Mouse (Mus musculus): ENCODE measurements around the gene Hoxa6. TPM values are rescaled to one million over a fixed set of nuclear protein-coding genes. Genes with fewer than 3 reads are reported as not detected.

Hoxa6 gene
- polyA plus RNA-seq, 1 experiment = not detected

- H3K27ac ChIP-seq (ENCODE audit: control insufficient read depth, insufficient read depth, low read depth, low read length, poor library complexity) = no peak overlapping the region
- 3% methylated on average over 16 of the region's 16 CpGs for WGBS
- no peaks in the 10 kb centered on the region for H3K4me1 ChIP-seq (ENCODE audit: control insufficient read depth, insufficient read depth, low read length)
- H3K4me3 ChIP-seq (replicated peaks; ENCODE audit: control insufficient read depth, low read depth, low read length) = no peak overlapping the region
- TF ChIP-seq POLR2A (IDR thresholded peaks at IDR 0.05; ENCODE audit: borderline replicate concordance, control insufficient read depth, low read depth, low read length) = no peak
- no peak for TF ChIP-seq CTCF (IDR thresholded peaks at IDR 0.05; ENCODE audit: control insufficient read depth, insufficient read depth, low read length)
Observed at GRCm38 (mm10) chr6:52249415-52249738, 40.9 kb upstream of the Hoxa6 start.

- no peak overlapping the region for H3K27ac ChIP-seq (ENCODE audit: control insufficient read depth, insufficient read depth, low read depth, low read length, poor library complexity)
- no peaks in the 10 kb centered on the region for H3K4me1 ChIP-seq (ENCODE audit: control insufficient read depth, insufficient read depth, low read length)
- no peak for TF ChIP-seq CTCF (IDR thresholded peaks at IDR 0.05; ENCODE audit: control insufficient read depth, insufficient read depth, low read length)
- no peak for TF ChIP-seq POLR2A (IDR thresholded peaks at IDR 0.05; ENCODE audit: borderline replicate concordance, control insufficient read depth, low read depth, low read length)
- 5% methylated on average over 27 of the region's 27 CpGs for WGBS
- H3K4me3 ChIP-seq (replicated peaks; ENCODE audit: control insufficient read depth, low read depth, low read length) = no peak overlapping the region
Observed at GRCm38 (mm10) chr6:52248638-52249414, 40.3 kb upstream of the Hoxa6 start.

GRCm38 (mm10) chr6:52247766-52248637, 39.5 kb upstream of the Hoxa6 start:
- H3K27ac ChIP-seq (ENCODE audit: control insufficient read depth, insufficient read depth, low read depth, low read length, poor library complexity) = no peak overlapping the region
- no peaks in the 10 kb centered on the region for H3K4me1 ChIP-seq (ENCODE audit: control insufficient read depth, insufficient read depth, low read length)
- no peak overlapping the region for H3K4me3 ChIP-seq (replicated peaks; ENCODE audit: control insufficient read depth, low read depth, low read length)
- no peak for TF ChIP-seq CTCF (IDR thresholded peaks at IDR 0.05; ENCODE audit: control insufficient read depth, insufficient read depth, low read length)
- TF ChIP-seq POLR2A (IDR thresholded peaks at IDR 0.05; ENCODE audit: borderline replicate concordance, control insufficient read depth, low read depth, low read length) = no peak
- 4% methylated on average over 23 of the region's 23 CpGs for WGBS

- Histone ChIP-seq H3K27ac (ENCODE audit: control insufficient read depth, insufficient read depth, low read depth, low read length, poor library complexity) (no peak overlapping the region), H3K4me1 (ENCODE audit: control insufficient read depth, insufficient read depth, low read length) (no peaks in the 10 kb centered on the region), H3K4me3 (replicated peaks; ENCODE audit: control insufficient read depth, low read depth, low read length) (no peak overlapping the region)
- WGBS = 7% methylated on average over 3 of the region's 3 CpGs
- TF ChIP-seq CTCF (IDR thresholded peaks at IDR 0.05; ENCODE audit: control insufficient read depth, insufficient read depth, low read length) (no peak), POLR2A (IDR thresholded peaks at IDR 0.05; ENCODE audit: borderline replicate concordance, control insufficient read depth, low read depth, low read length) (no peak)
Observed at GRCm38 (mm10) chr6:52246916-52247315, 38.4 kb upstream of the Hoxa6 start.

- WGBS = 1% methylated on average over 26 of the region's 26 CpGs
- Histone ChIP-seq H3K4me3 (replicated peaks; ENCODE audit: control insufficient read depth, low read depth, low read length) (no peak overlapping the region), H3K27ac (ENCODE audit: control insufficient read depth, insufficient read depth, low read depth, low read length, poor library complexity) (no peak overlapping the region), H3K4me1 (ENCODE audit: control insufficient read depth, insufficient read depth, low read length) (no peaks in the 10 kb centered on the region)
- TF ChIP-seq POLR2A (IDR thresholded peaks at IDR 0.05; ENCODE audit: borderline replicate concordance, control insufficient read depth, low read depth, low read length) (no peak), CTCF (IDR thresholded peaks at IDR 0.05; ENCODE audit: control insufficient read depth, insufficient read depth, low read length) (no peak)
Observed at GRCm38 (mm10) chr6:52246403-52246803, 37.9 kb upstream of the Hoxa6 start.

GRCm38 (mm10) chr6:52245757-52246142, 37.2 kb upstream of the Hoxa6 start, which contains the start of gene Hoxa11:
TSS of gene Hoxa11 (minus strand) at chr6:52245810.
- no peaks in the 10 kb centered on the region for H3K4me1 ChIP-seq (ENCODE audit: control insufficient read depth, insufficient read depth, low read length)
- no peak within 1 kb of the TSS for H3K4me3 ChIP-seq (replicated peaks; ENCODE audit: control insufficient read depth, low read depth, low read length)

GRCm38 (mm10) chr6:52245040-52245756, 36.7 kb upstream of the Hoxa6 start:
- TF ChIP-seq CTCF (IDR thresholded peaks at IDR 0.05; ENCODE audit: control insufficient read depth, insufficient read depth, low read length) (no peak), POLR2A (IDR thresholded peaks at IDR 0.05; ENCODE audit: borderline replicate concordance, control insufficient read depth, low read depth, low read length) (no peak)
- H3K4me3 ChIP-seq (replicated peaks; ENCODE audit: control insufficient read depth, low read depth, low read length) = no peak overlapping the region
- no peaks in the 10 kb centered on the region for H3K4me1 ChIP-seq (ENCODE audit: control insufficient read depth, insufficient read depth, low read length)
- H3K27ac ChIP-seq (ENCODE audit: control insufficient read depth, insufficient read depth, low read depth, low read length, poor library complexity) = no peak overlapping the region
- 2% methylated on average over 71 of the region's 71 CpGs for WGBS

More at GRCm38 (mm10) chr6:52245757-52246142, 37.2 kb upstream of the Hoxa6 start, which contains the start of gene Hoxa11:
- WGBS = under 1% methylated on average over 20 of the region's 20 CpGs
- TF ChIP-seq CTCF (IDR thresholded peaks at IDR 0.05; ENCODE audit: control insufficient read depth, insufficient read depth, low read length) (no peak), POLR2A (IDR thresholded peaks at IDR 0.05; ENCODE audit: borderline replicate concordance, control insufficient read depth, low read depth, low read length) (no peak)
- no peak within 1 kb of the TSS for H3K27ac ChIP-seq (ENCODE audit: control insufficient read depth, insufficient read depth, low read depth, low read length, poor library complexity)
